Mouse (Mus musculus): Measurements from ENCODE around the gene Cxxc4. TPM values are rescaled to one million over a fixed set of nuclear protein-coding genes. Genes with fewer than 3 reads are reported as not detected.
A peak's percentile ranks its signal among the peaks of the same experiment; 100 is the strongest.

Gene Cxxc4
- polyA plus RNA-seq, 1 experiment from 2014 or later = 2.4 TPM

- WGBS = 36% methylated on average over 2 of the region's 2 CpGs
- no peak for TF ChIP-seq CTCF (IDR thresholded peaks at IDR 0.05; ENCODE audit: low read depth)
- DNase-seq = no peak
- no peaks in the 10 kb centered on the region for H3K4me1 ChIP-seq (ENCODE audit: insufficient read depth)
- no peaks in the 10 kb centered on the region for H3K27me3 ChIP-seq (ENCODE audit: insufficient read depth, low read length)
- no peak overlapping the region for H3K9ac ChIP-seq
- H3K36me3 ChIP-seq (ENCODE audit: insufficient read depth) = no peaks in the 10 kb centered on the region
- no peak for ATAC-seq (ENCODE audit: insufficient read depth)
- no peak overlapping the region for H3K4me2 ChIP-seq
- H3K27ac ChIP-seq (ENCODE audit: low read depth) = no peak overlapping the region
- H3K4me3 ChIP-seq (ENCODE audit: low read depth, low read length) = no peak overlapping the region
- no peaks in the 10 kb centered on the region for H3K9me3 ChIP-seq (ENCODE audit: low read depth, low read length)
Observed at GRCm38 (mm10) chr3:134254221-134254620, 17.9 kb downstream of the Cxxc4 start.

DNA sequence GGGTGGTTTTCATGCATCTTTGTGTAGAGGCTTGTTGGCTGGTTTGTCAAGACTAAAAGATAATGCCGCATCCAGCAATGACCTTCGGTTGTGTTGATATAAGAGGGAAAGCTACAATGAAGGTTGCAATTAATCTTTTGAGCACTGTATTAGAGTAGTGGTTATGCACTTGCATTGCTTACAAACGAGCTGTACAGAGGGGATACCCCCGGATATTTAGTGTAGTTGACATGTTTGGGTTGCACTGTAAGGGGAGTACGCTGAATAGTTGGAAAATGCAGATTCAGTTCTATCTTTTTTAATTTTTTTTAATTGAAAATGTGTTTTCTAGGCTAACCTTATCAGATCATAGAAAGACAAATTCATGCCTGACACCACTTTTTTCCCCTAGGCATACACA, 22.4 kb downstream of the Cxxc4 start:
- DNase-seq (no peak), ATAC-seq (ENCODE audit: insufficient read depth) (no peak)
- no peak overlapping the region for H3K9ac ChIP-seq
- H3K4me2 ChIP-seq = no peak overlapping the region
- WGBS = 75% methylated on average over 5 of the region's 5 CpGs
- no peaks in the 10 kb centered on the region for H3K4me1 ChIP-seq (ENCODE audit: insufficient read depth)
- H3K36me3 ChIP-seq (ENCODE audit: insufficient read depth) = no peaks in the 10 kb centered on the region
- no peak for TF ChIP-seq CTCF (IDR thresholded peaks at IDR 0.05; ENCODE audit: low read depth)
- H3K27me3 ChIP-seq (ENCODE audit: insufficient read depth, low read length) = no peaks in the 10 kb centered on the region
- H3K4me3 ChIP-seq (ENCODE audit: low read depth, low read length) = no peak overlapping the region
- no peak overlapping the region for H3K27ac ChIP-seq (ENCODE audit: low read depth)
- H3K9me3 ChIP-seq (ENCODE audit: low read depth, low read length) = no peaks in the 10 kb centered on the region

DNA sequence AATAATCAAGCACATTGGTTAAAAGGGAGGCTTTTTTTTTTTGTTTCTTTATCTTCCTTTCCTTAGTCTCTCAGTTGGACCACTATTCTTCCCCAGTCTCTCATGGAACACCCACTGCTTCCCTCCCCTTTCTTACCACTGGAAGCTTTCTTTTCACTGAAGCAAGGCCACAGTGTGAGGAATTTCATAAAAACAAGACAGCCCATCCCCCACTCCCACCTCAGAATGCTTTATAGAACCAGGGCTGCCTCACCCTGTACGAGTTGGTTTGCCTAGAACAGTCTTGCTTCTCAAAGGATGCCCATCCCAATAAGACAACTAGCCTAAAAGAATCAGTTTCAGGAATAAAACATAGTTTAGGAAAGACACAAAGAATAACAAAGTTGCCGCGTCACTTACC, 23.0 kb downstream of the Cxxc4 start:
- no peaks in the 10 kb centered on the region for H3K9me3 ChIP-seq (ENCODE audit: low read depth, low read length)
- no peak overlapping the region for H3K4me3 ChIP-seq (ENCODE audit: low read depth, low read length)
- no peak for ATAC-seq (ENCODE audit: insufficient read depth)
- H3K9ac ChIP-seq = no peak overlapping the region
- 76% methylated on average over 3 of the region's 3 CpGs for WGBS
- H3K4me2 ChIP-seq = no peak overlapping the region
- no peak for TF ChIP-seq CTCF (IDR thresholded peaks at IDR 0.05; ENCODE audit: low read depth)
- H3K36me3 ChIP-seq (ENCODE audit: insufficient read depth) = no peaks in the 10 kb centered on the region
- H3K27me3 ChIP-seq (ENCODE audit: insufficient read depth, low read length) = no peaks in the 10 kb centered on the region
- H3K4me1 ChIP-seq (ENCODE audit: insufficient read depth) = no peaks in the 10 kb centered on the region
- no peak overlapping the region for H3K27ac ChIP-seq (ENCODE audit: low read depth)
- DNase-seq = no peak

DNA sequence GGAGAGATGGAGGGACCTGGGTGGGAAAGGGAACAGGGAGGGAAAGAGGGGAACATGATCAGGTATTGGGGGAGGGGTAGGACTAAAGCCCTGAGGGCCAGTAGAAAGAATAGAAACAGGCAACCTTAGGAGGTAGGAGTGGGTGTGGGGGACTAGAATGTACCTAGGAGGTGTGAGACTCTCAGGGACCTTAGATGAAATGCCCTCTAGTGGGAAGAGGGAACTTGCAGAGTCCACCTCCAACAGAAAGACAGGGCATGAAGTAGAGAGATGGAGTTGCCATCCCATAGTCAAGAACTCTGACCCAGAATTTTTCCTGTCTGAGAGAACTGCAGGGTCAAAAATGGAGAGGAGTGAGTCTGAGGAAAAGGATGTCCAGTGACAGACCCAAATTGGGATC, 43.4 kb downstream of the Cxxc4 start:
- H3K4me2 ChIP-seq = no peak overlapping the region
- H3K27ac ChIP-seq (ENCODE audit: low read depth) = no peak overlapping the region
- DNase-seq = no peak
- no peaks in the 10 kb centered on the region for H3K9me3 ChIP-seq (ENCODE audit: low read depth, low read length)
- no peaks in the 10 kb centered on the region for H3K4me1 ChIP-seq (ENCODE audit: insufficient read depth)
- no peaks in the 10 kb centered on the region for H3K36me3 ChIP-seq (ENCODE audit: insufficient read depth)
- ATAC-seq (ENCODE audit: insufficient read depth) = no peak
- H3K27me3 ChIP-seq (ENCODE audit: insufficient read depth, low read length) = no peaks in the 10 kb centered on the region
- H3K4me3 ChIP-seq (ENCODE audit: low read depth, low read length) = no peak overlapping the region
- H3K9ac ChIP-seq = no peak overlapping the region
- no peak for TF ChIP-seq CTCF (IDR thresholded peaks at IDR 0.05; ENCODE audit: low read depth)

DNA sequence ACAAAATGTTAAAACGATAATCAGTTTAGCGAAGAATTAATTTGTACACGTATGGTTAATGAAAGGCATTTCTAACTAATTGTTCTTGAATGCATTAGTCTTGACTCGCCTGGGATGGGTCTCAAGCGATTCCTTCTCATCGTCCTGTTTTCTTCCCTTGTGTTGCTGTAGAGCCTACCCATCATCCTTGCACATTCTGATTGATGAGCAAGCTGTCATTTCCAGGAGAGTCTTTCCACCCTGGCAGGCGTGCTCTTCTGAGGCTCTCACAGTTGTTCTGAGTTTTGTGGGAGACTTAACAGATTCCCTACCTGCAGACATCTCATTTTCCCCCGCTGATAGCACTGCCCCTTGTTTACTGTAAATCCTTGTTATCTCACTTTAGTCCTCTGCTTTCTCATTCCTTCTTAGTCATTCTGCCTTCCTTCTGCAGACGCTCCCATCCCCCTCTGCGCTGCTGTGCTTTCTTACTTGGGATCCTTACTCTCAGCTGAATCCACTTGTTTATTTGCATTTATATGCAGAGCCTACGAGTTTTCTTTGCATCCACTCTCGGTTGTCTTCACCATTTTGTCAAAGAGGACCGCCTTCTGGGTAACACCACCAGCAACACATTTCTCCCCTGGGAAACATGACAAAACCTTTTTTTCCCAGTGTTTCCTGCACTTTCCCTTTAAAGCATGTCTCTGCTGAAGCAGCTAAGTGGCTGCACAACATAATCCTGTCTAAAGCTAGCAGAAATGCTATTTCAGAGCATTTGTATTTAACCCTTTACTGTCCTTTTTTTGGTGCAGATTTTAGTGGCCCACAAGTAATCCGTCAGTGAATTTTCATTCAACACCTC, 45.5 kb downstream of the Cxxc4 start:
- Histone ChIP-seq H3K4me3 (ENCODE audit: low read depth, low read length) (no peak overlapping the region), H3K36me3 (ENCODE audit: insufficient read depth) (no peaks in the 10 kb centered on the region), H3K27me3 (ENCODE audit: insufficient read depth, low read length) (no peaks in the 10 kb centered on the region), H3K4me1 (ENCODE audit: insufficient read depth) (no peaks in the 10 kb centered on the region), H3K4me2 (peak overlapping the region; percentile 32), H3K27ac (ENCODE audit: low read depth) (no peak overlapping the region), H3K9ac (no peak overlapping the region), H3K9me3 (ENCODE audit: low read depth, low read length) (no peaks in the 10 kb centered on the region)
- peak; percentile 24; the same call in 1 of the 2 replicates for ATAC-seq (ENCODE audit: insufficient read depth)
- WGBS = 24% methylated on average over 14 of the region's 14 CpGs
- no peak for TF ChIP-seq CTCF (IDR thresholded peaks at IDR 0.05; ENCODE audit: low read depth)
- DNase-seq = peak; percentile 31

GRCm38 (mm10) chr3:134295217-134295616, 58.9 kb downstream of the Cxxc4 start:
- no peak overlapping the region for H3K27ac ChIP-seq (ENCODE audit: low read depth)
- H3K27me3 ChIP-seq (ENCODE audit: insufficient read depth, low read length) = no peaks in the 10 kb centered on the region
- H3K9ac ChIP-seq = no peak overlapping the region
- no peaks in the 10 kb centered on the region for H3K4me1 ChIP-seq (ENCODE audit: insufficient read depth)
- H3K4me3 ChIP-seq (ENCODE audit: low read depth, low read length) = no peak overlapping the region
- no peak for TF ChIP-seq CTCF (IDR thresholded peaks at IDR 0.05; ENCODE audit: low read depth)
- H3K9me3 ChIP-seq (ENCODE audit: low read depth, low read length) = no peaks in the 10 kb centered on the region
- ATAC-seq (ENCODE audit: insufficient read depth) (no peak), DNase-seq (no peak)
- no peak overlapping the region for H3K4me2 ChIP-seq
- no peaks in the 10 kb centered on the region for H3K36me3 ChIP-seq (ENCODE audit: insufficient read depth)
- WGBS = 71% methylated on average over 6 of the region's 6 CpGs

- H3K27me3 ChIP-seq (ENCODE audit: insufficient read depth, low read length) = no peaks in the 10 kb centered on the region
- 20% methylated on average over 21 of the region's 21 CpGs for WGBS
- no peaks in the 10 kb centered on the region for H3K9me3 ChIP-seq (ENCODE audit: low read depth, low read length)
- H3K9ac ChIP-seq = no peak overlapping the region
- H3K4me3 ChIP-seq (ENCODE audit: low read depth, low read length) = peak overlapping the region; percentile 16; the same call in 1 of the 2 replicates
- DNase-seq (peak; percentile 26), ATAC-seq (ENCODE audit: insufficient read depth) (peak; percentile 65)
- H3K36me3 ChIP-seq (ENCODE audit: insufficient read depth) = no peaks in the 10 kb centered on the region
- peaks cover 7% of the 10 kb centered on the region; the same call in 1 of the 2 replicates for H3K4me1 ChIP-seq (ENCODE audit: insufficient read depth)
- TF ChIP-seq CTCF (IDR thresholded peaks at IDR 0.05; ENCODE audit: low read depth) = no peak
- peak overlapping the region; percentile 49 for H3K4me2 ChIP-seq
- H3K27ac ChIP-seq (ENCODE audit: low read depth) = no peak overlapping the region
Observed at GRCm38 (mm10) chr3:134302681-134303491, 66.6 kb downstream of the Cxxc4 start.

Data from lung, embryonic 14.5 days (tissue).